Mouse (Mus musculus): ENCODE results near the gene Plcb1. TPM values are rescaled to one million over a fixed set of nuclear protein-coding genes. Genes with fewer than 3 reads are reported as not detected.
A peak's percentile ranks its signal among the peaks of the same experiment; 100 is the strongest.

The Plcb1 gene
- polyA plus RNA-seq (2015; fragmentation: Nextera tagmentation; extraction: Ambion mirVana): 7.7 and 8.2 TPM in 2 replicates

- peak; percentile 98 for TF ChIP-seq CTCF (IDR thresholded peaks at IDR 0.05; ENCODE audit: low read depth)
- H3K4me3 ChIP-seq (ENCODE audit: low read depth, low read length): peak within 1 kb of the TSS; percentile 64
- ATAC-seq: peak; percentile 89
- under 1% methylated on average over 82 of the region's 88 CpGs for WGBS
- H3K27ac ChIP-seq (ENCODE audit: low read depth, low read length): no peak within 1 kb of the TSS; the same call in 1 of the 2 replicates
- H3K4me1 ChIP-seq (replicated peaks; ENCODE audit: control insufficient read depth, insufficient read depth, low read length): no peaks in the 10 kb centered on the region
- H3K36me3 ChIP-seq (ENCODE audit: control insufficient read depth, insufficient read depth): no peaks in the 10 kb centered on the region
- no peaks in the 10 kb centered on the region; the same call in 1 of the 2 replicates for H3K27me3 ChIP-seq (replicated peaks; ENCODE audit: control insufficient read depth, insufficient read depth, low read length)
- no peaks in the 10 kb centered on the region for H3K9me3 ChIP-seq (ENCODE audit: control insufficient read depth)
- peak within 1 kb of the TSS; percentile 84 for H3K4me2 ChIP-seq (replicated peaks; ENCODE audit: low read depth)
- H3K9ac ChIP-seq (ENCODE audit: low read depth, low read length): peak within 1 kb of the TSS; percentile 47
Observed at GRCm38 (mm10) chr2:134785970-134786855, at the start of gene Plcb1. TSS of gene Plcb1 (plus strand) at chr2:134786067.

- H3K9ac ChIP-seq (ENCODE audit: low read depth, low read length): no peak overlapping the region
- H3K4me1 ChIP-seq (replicated peaks; ENCODE audit: control insufficient read depth, insufficient read depth, low read length): no peaks in the 10 kb centered on the region
- H3K9me3 ChIP-seq (ENCODE audit: control insufficient read depth): no peaks in the 10 kb centered on the region
- H3K27me3 ChIP-seq (replicated peaks; ENCODE audit: control insufficient read depth, insufficient read depth, low read length): no peaks in the 10 kb centered on the region
- no peak overlapping the region for H3K27ac ChIP-seq (ENCODE audit: low read depth, low read length)
- no peak overlapping the region for H3K4me3 ChIP-seq (ENCODE audit: low read depth, low read length)
- no peak overlapping the region for H3K4me2 ChIP-seq (replicated peaks; ENCODE audit: low read depth)
- H3K36me3 ChIP-seq (ENCODE audit: control insufficient read depth, insufficient read depth): no peaks in the 10 kb centered on the region
- no peak for ATAC-seq
- no peak for TF ChIP-seq CTCF (IDR thresholded peaks at IDR 0.05; ENCODE audit: low read depth)
Observed at GRCm38 (mm10) chr2:134755537-134755936, 30.3 kb upstream of the Plcb1 start.

- no peaks in the 10 kb centered on the region for H3K9me3 ChIP-seq (ENCODE audit: control insufficient read depth)
- no peak overlapping the region for H3K27ac ChIP-seq (ENCODE audit: low read depth, low read length)
- H3K4me3 ChIP-seq (ENCODE audit: low read depth, low read length): no peak overlapping the region
- no peaks in the 10 kb centered on the region for H3K36me3 ChIP-seq (ENCODE audit: control insufficient read depth, insufficient read depth)
- no peaks in the 10 kb centered on the region for H3K27me3 ChIP-seq (replicated peaks; ENCODE audit: control insufficient read depth, insufficient read depth, low read length)
- WGBS: 41% methylated on average over 1 of the region's 1 CpGs
- no peak overlapping the region for H3K4me2 ChIP-seq (replicated peaks; ENCODE audit: low read depth)
- TF ChIP-seq CTCF (IDR thresholded peaks at IDR 0.05; ENCODE audit: low read depth): no peak
- no peak overlapping the region for H3K9ac ChIP-seq (ENCODE audit: low read depth, low read length)
- H3K4me1 ChIP-seq (replicated peaks; ENCODE audit: control insufficient read depth, insufficient read depth, low read length): no peaks in the 10 kb centered on the region
- no peak for ATAC-seq
Observed at GRCm38 (mm10) chr2:134756086-134756485, 29.8 kb upstream of the Plcb1 start.

GRCm38 (mm10) chr2:134761029-134761428 lies 24.8 kb upstream of the Plcb1 start:
- no peaks in the 10 kb centered on the region for H3K9me3 ChIP-seq (ENCODE audit: control insufficient read depth)
- no peaks in the 10 kb centered on the region for H3K27me3 ChIP-seq (replicated peaks; ENCODE audit: control insufficient read depth, insufficient read depth, low read length)
- no peak overlapping the region for H3K4me3 ChIP-seq (ENCODE audit: low read depth, low read length)
- TF ChIP-seq CTCF (IDR thresholded peaks at IDR 0.05; ENCODE audit: low read depth): no peak
- 74% methylated on average over 1 of the region's 1 CpGs for WGBS
- H3K4me2 ChIP-seq (replicated peaks; ENCODE audit: low read depth): no peak overlapping the region
- H3K9ac ChIP-seq (ENCODE audit: low read depth, low read length): no peak overlapping the region
- no peaks in the 10 kb centered on the region for H3K4me1 ChIP-seq (replicated peaks; ENCODE audit: control insufficient read depth, insufficient read depth, low read length)
- ATAC-seq: no peak
- no peak overlapping the region for H3K27ac ChIP-seq (ENCODE audit: low read depth, low read length)
- H3K36me3 ChIP-seq (ENCODE audit: control insufficient read depth, insufficient read depth): no peaks in the 10 kb centered on the region

- no peaks in the 10 kb centered on the region for H3K27me3 ChIP-seq (replicated peaks; ENCODE audit: control insufficient read depth, insufficient read depth, low read length)
- WGBS: 94% methylated on average over 8 of the region's 8 CpGs
- H3K27ac ChIP-seq (ENCODE audit: low read depth, low read length): no peak overlapping the region
- H3K4me1 ChIP-seq (replicated peaks; ENCODE audit: control insufficient read depth, insufficient read depth, low read length): no peaks in the 10 kb centered on the region
- no peak overlapping the region for H3K9ac ChIP-seq (ENCODE audit: low read depth, low read length)
- H3K4me3 ChIP-seq (ENCODE audit: low read depth, low read length): no peak overlapping the region
- H3K4me2 ChIP-seq (replicated peaks; ENCODE audit: low read depth): no peak overlapping the region
- no peak for ATAC-seq
- H3K36me3 ChIP-seq (ENCODE audit: control insufficient read depth, insufficient read depth): no peaks in the 10 kb centered on the region
- no peaks in the 10 kb centered on the region for H3K9me3 ChIP-seq (ENCODE audit: control insufficient read depth)
- TF ChIP-seq CTCF (IDR thresholded peaks at IDR 0.05; ENCODE audit: low read depth): no peak
Observed at GRCm38 (mm10) chr2:134763406-134763990, 22.4 kb upstream of the Plcb1 start.

GRCm38 (mm10) chr2:134764506-134764905 lies 21.4 kb upstream of the Plcb1 start:
- no peak overlapping the region for H3K4me2 ChIP-seq (replicated peaks; ENCODE audit: low read depth)
- no peak for TF ChIP-seq CTCF (IDR thresholded peaks at IDR 0.05; ENCODE audit: low read depth)
- no peak overlapping the region for H3K27ac ChIP-seq (ENCODE audit: low read depth, low read length)
- no peak overlapping the region for H3K4me3 ChIP-seq (ENCODE audit: low read depth, low read length)
- no peaks in the 10 kb centered on the region for H3K4me1 ChIP-seq (replicated peaks; ENCODE audit: control insufficient read depth, insufficient read depth, low read length)
- no peak for ATAC-seq
- H3K36me3 ChIP-seq (ENCODE audit: control insufficient read depth, insufficient read depth): no peaks in the 10 kb centered on the region
- H3K9me3 ChIP-seq (ENCODE audit: control insufficient read depth): no peaks in the 10 kb centered on the region
- no peaks in the 10 kb centered on the region for H3K27me3 ChIP-seq (replicated peaks; ENCODE audit: control insufficient read depth, insufficient read depth, low read length)
- H3K9ac ChIP-seq (ENCODE audit: low read depth, low read length): no peak overlapping the region
- 80% methylated on average over 2 of the region's 2 CpGs for WGBS
